Mouse (Mus musculus) brain, embryonic 18.5 days (tissue): ENCODE results near the gene Nek2.

Source experiments
- DNase-seq: peaks from one replicate; pipeline ENCODE4 v3.0.0-alpha.2; 2012; ENCODE audit warnings: low read depth, low spot score

The Nek2 gene

GRCm38 (mm10) chr1:191858136-191858535 lies 36.9 kb downstream of the Nek2 start:
- no peak for DNase-seq

GRCm38 (mm10) chr1:191859847-191860246 lies 38.6 kb downstream of the Nek2 start:
- DNase-seq: no peak

- no peak for DNase-seq
These were observed 40.0 kb downstream of the Nek2 start for GRCm38 (mm10) chr1:191861247-191861646.

DNA sequence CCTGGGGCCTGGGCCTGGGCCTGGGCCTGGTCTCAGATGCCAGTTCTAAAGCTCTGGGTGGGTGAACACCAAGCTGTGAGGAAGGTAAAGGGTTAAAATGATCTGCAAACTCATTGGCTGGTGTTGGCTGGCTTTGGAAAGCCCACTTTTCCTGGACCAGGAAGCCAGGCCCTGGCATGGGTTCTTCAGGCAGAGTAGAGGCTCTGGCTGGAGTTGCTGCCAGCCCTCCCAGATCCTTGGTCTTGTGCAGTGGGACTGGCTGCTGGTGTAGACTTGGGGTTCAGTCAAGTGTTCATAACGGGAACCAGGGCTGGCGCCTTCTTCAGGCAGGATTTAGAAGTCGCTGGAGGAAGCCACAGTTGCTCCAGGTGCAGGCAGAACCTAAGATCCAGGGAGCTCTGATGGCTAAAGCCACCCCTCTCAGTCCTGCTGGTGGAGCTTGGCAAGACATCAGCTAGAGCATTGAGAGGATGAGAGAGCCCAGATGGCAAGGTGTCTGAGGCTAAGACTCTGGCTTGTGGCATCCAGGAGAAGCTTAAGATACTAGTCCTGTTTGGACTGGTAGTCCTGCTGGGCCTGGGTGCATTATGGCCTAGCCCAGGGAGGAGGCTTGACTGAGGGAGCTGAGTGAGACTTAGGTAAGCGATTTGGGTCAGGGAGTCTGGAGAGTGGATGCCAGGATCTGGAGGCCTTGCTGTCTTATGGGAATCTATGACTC lies 42.7 kb downstream of the Nek2 start:
- no peak for DNase-seq

DNA sequence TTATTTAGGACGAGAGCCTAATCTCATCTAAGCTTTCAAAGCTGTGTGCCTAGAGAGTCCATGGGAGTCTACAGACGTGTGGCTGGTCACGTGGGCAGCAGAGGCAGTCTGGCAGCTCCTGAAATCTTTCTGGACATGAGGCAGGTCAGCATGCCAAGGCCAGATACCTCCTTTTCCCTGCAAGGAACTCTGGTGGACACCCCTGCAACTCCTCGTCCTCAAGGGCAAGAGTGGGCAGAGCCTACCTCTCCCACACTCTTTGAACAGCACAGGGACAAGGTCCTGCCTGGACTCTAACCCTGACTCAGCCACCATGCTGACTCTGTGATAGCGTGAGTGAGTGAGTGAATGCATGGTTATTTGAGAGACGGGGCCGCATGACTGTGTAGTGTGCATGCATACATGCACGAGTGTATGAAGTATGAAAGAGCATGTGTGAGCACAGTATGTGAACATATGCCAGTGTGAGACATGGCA lies 43.3 kb downstream of the Nek2 start:
- no peak for DNase-seq

GRCm38 (mm10) chr1:191872076-191872710 lies 50.9 kb downstream of the Nek2 start:
- no peak for DNase-seq

DNA sequence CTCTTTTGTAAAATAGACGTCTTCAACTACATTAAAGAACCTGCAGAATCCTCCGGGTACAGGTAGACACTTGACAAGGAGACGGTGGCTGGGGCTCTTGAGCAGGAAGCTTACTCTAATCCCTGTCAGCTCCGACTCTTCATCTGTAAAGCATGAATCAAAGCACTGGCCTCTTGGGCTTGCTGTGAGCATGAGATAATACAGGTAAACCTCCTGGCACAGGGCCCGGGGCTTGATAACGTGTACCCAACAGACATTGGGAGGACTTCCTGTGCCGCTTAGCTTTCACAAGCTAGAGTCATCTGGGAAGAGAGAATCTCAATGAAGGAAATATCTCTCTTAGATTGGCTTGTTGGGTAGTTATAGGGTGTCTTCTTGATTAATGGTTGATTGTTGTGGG lies 53.8 kb downstream of the Nek2 start:
- no peak for DNase-seq

GRCm38 (mm10) chr1:191875683-191876305 lies 54.5 kb downstream of the Nek2 start:
- DNase-seq: no peak

GRCm38 (mm10) chr1:191877681-191878080 lies 56.4 kb downstream of the Nek2 start:
- DNase-seq: no peak

GRCm38 (mm10) chr1:191878518-191878921 lies 57.3 kb downstream of the Nek2 start:
- no peak for DNase-seq

- no peak for DNase-seq
These were observed 59.0 kb downstream of the Nek2 start for GRCm38 (mm10) chr1:191880247-191880646.

DNA sequence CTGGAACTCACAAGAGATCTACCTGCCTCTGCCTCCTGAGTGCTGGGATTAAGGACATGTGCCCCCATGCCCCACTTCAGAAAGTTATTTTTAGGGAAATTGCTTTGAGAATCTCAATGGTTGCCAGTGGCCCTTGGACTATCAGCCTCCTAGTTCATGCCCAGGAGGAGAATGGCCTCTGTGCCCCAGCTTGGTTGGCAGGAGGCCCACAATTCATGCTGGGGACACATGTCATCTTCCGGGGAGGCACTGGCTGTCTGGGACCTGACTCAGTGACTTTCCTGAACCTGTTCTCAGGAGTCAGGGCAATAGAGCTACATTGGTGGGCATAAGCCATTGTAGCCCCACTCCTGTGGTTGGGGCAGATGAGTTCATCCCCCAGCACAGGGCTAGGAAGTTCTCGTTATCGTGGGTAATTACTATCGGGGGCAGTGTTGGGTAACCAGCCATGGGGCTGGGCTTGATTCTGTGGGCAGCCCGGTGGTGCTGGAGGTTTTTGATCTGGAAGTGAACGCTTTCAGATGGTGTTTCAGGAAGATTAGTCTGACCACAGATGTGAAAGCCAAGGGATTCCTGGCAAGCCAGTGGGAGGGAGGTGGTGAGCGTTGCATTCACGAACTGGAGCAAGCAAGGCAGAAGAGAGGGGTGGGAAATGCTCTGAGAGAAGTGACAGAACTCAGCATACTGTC lies 59.8 kb downstream of the Nek2 start:
- no peak for DNase-seq

DNA sequence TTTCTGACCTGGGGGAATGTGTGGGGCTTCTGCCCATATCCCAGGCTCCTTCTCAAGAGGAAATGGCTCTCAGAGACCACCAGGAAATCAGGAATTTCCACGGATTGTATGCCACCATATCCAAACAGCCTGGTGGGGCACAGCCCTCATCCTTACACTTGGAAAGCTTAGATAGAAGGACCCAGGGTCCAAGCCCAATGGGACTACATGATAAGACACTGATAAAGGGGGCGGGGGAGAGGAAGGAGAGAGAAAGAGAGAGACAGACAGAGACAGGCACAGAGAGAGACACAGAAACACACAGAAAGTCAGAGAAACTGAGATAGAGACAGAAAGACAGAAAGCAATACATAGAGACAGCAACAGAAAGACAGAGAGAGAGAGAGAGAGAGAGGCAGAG lies 60.4 kb downstream of the Nek2 start:
- DNase-seq: no peak
